Mouse (Mus musculus): ENCODE results near the gene Pacrg. TPM values are rescaled to one million over a fixed set of nuclear protein-coding genes. Genes with fewer than 3 reads are reported as not detected.
A peak's percentile ranks its signal among the peaks of the same experiment; 100 is the strongest.

Pacrg gene
- total RNA-seq (2015; ENCODE audit: low replicate concordance) (not detected in 2 replicates), total RNA-seq (2017; ENCODE audit: low replicate concordance) (not detected in 2 replicates)

DNA sequence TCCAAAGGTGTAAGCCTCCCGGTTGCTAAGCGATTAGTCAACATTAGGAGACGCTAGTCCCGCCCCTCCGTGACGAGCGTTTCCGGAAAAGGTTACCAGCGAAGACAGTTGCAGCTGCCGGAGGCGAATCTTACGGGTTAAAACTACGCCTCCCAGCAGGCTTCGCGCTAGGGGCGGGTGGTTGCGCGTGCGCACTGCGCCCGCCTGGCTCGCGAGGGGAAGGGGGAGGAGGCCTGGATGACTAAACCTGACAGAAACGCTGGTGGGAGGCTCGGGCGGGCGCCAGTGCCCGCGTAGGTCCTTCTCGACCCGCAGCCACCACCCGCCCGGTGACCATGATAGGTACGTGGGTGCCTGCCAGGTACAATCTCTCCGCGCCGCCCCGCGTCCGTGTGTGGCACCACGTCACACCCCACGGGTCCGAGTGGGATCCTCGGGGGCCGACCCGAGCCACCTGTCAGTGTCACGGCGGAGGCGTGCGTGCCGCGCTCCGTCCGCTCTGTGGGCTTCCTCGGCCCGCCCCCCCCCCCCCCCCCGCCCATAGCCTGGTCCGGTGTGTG, at the start of gene Pacrg, which contains the start of gene Prkn:
Gene Pacrg (minus strand): TSS at position 164 of the 560 bp plus-strand sequence.
Gene Prkn (plus strand): TSS at position 237 of the 560 bp plus-strand sequence.
- ATAC-seq (replicated peaks; ENCODE audit: low FRiP score, poor library complexity, severe bottlenecking): peak; percentile 98

- no peak for ATAC-seq (replicated peaks; ENCODE audit: low FRiP score, poor library complexity, severe bottlenecking)
Measured at GRCm38 (mm10) chr17:10887924-10888323, 47.8 kb upstream of the Pacrg start.

DNA sequence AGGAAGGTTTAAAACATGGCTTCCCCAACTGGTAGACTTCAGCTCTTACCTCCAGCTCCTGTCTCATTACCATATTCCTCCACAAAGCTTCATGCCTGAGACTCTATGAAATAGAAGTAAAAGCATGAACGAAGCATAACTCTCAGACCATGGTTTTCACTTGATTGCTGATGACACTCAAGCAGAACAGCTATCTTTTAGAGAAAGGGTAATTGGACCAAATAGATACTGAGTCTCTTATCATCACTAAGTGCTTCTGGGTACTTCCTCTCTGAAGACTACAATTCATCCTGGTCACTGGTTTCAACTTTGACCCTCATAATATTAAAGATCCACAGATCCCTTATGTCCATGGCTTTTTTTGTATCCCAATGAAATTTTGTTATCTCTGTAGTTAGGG, 42.1 kb upstream of the Pacrg start:
- no peak for ATAC-seq (replicated peaks; ENCODE audit: low FRiP score, poor library complexity, severe bottlenecking)

- ATAC-seq (replicated peaks; ENCODE audit: low FRiP score, poor library complexity, severe bottlenecking): no peak
Measured at GRCm38 (mm10) chr17:10878986-10879385, 38.9 kb upstream of the Pacrg start.

- no peak for ATAC-seq (replicated peaks; ENCODE audit: low FRiP score, poor library complexity, severe bottlenecking)
Measured at GRCm38 (mm10) chr17:10874208-10875187, 34.4 kb upstream of the Pacrg start.

DNA sequence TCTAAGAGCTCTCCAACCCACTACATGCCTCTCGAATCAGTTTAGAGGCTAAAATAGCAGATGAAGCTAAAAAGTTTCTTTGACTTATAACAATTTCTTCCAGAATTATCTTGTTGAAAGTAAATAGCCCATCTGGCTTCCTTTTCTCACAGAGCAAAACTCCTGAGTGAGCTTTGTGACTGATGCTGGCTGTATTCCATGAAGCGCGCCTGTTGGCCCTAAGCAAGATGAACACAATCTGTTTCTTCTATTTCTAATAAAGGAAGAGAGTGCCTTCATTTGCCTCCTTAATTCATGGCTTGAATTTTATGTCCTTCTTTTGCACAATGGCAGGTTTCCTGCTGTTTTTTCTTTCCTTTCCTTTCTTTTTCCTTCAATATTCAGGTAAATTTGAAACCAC, 14.1 kb upstream of the Pacrg start:
- ATAC-seq (replicated peaks; ENCODE audit: low FRiP score, poor library complexity, severe bottlenecking): no peak

GRCm38 (mm10) chr17:10840731-10841201, 655 bp upstream of the Pacrg start:
- ATAC-seq (replicated peaks; ENCODE audit: low FRiP score, poor library complexity, severe bottlenecking): 0 out of 2 replicates have a peak, but pooled peaks have one; percentile 48

- no peak for ATAC-seq (replicated peaks; ENCODE audit: low FRiP score, poor library complexity, severe bottlenecking)
Measured at GRCm38 (mm10) chr17:10818971-10819370, 21.1 kb downstream of the Pacrg start.

GRCm38 (mm10) chr17:10808571-10808970, 31.5 kb downstream of the Pacrg start:
- ATAC-seq (replicated peaks; ENCODE audit: low FRiP score, poor library complexity, severe bottlenecking): no peak

- no peak for ATAC-seq (replicated peaks; ENCODE audit: low FRiP score, poor library complexity, severe bottlenecking)
Measured at GRCm38 (mm10) chr17:10807261-10807998, 32.7 kb downstream of the Pacrg start.

DNA sequence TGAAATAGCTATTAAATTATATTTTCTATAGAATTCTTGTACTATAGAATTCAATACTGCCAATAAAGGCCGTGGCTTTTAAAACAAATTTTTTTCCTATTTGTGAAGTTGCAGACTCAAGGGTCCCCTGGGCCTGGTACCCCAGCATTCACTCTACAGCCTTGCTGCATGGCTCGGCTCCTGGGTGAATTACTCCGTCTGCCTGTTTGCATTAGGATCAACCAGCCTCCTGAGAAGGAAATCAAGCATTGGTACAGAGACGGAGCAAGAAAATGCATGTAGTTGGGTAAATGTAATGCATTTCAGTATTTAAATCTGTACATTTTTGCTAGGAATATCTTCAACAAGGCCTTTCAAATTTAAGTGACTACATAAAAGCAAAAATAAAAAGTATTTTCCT, 33.4 kb downstream of the Pacrg start:
- no peak for ATAC-seq (replicated peaks; ENCODE audit: low FRiP score, poor library complexity, severe bottlenecking)

DNA sequence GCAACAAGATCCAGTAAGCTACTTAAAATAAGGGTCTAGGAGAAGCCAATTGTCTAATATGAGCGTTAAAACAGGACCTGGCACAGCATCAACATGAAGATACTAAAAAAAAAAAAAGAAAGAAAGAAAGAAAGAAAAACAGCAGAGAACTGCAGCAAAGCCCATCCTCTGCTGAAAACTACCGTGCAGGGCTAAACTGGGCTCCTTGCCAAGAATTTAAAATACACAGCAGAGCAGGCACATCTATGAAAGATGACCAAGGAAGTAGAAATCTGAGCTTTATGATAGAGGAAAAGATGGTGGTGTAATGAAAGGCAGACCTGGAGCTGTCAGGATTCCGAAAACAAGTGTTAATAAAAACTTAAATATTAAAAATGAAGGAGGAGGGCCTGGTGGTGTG, 48.5 kb downstream of the Pacrg start:
- ATAC-seq (replicated peaks; ENCODE audit: low FRiP score, poor library complexity, severe bottlenecking): no peak

DNA sequence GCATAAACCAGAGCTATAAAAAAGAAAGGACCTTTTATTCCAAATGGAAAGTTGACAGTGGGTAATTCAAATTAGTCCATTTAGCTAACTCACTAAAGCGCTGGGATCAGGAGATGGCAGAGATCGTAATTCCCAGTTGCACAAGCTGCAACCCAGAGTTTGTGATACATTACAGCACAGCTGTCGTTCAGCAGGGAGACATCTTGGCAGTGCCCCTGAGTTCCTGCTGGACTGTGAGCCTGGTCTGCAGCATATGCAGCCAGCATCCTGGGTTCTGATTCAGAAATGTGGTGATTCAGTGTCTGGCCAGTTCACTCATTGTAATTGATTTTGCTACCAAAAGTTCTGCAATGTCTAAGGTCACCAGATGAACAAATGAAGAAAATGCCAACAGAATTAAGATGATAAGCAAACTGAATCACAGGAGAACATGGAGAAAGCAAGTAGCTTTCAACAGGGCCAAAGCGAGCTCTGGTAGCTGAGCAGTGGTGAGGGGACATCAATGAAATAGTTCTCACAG, 55.6 kb downstream of the Pacrg start:
- no peak for ATAC-seq (replicated peaks; ENCODE audit: low FRiP score, poor library complexity, severe bottlenecking)

DNA sequence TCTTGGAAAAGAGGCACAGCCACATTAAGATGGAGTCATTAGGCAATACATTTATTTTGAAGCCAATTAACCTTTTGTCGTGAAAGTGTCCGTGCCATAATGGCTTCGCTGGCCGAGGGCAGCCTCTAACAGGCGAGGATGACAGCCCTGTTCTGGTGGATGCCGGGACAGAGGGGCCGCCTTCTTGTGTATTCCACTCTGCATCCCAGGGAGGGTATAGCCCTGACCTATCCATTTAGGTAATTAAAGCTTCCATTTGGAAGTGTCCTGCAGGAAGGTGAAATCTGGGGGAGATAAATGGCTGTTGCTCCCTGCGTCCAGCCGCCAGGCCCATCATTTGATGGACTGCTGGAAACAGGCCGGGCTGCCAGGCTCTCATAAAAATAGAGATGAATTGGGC, 63.6 kb downstream of the Pacrg start:
- no peak for ATAC-seq (replicated peaks; ENCODE audit: low FRiP score, poor library complexity, severe bottlenecking)

DNA sequence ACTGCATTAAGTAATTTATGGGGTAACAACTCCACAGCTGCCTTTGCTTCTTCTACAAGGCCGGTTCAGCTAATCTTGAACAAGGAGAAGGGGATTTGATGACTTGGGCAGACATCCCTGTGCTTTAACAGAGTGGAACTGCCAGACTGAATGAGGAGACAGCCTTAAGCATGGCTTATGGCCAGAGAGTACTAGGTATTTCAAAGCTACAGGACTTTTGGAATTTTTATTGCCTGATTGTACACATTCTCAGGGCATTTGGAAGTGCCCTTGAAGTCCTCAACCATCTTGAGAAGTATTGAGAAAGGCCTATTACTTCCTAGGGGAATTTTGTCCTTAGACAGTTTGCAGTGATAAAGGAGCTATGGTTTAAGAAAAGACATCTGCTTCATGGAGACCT, 65.6 kb downstream of the Pacrg start:
- no peak for ATAC-seq (replicated peaks; ENCODE audit: low FRiP score, poor library complexity, severe bottlenecking)

GRCm38 (mm10) chr17:10772207-10772606, 67.9 kb downstream of the Pacrg start:
- ATAC-seq (replicated peaks; ENCODE audit: low FRiP score, poor library complexity, severe bottlenecking): no peak

- ATAC-seq (replicated peaks; ENCODE audit: low FRiP score, poor library complexity, severe bottlenecking): no peak
Measured at GRCm38 (mm10) chr17:10769873-10770272, 70.2 kb downstream of the Pacrg start.

GRCm38 (mm10) chr17:10766735-10767406, 73.2 kb downstream of the Pacrg start:
- no peak for ATAC-seq (replicated peaks; ENCODE audit: low FRiP score, poor library complexity, severe bottlenecking)

DNA sequence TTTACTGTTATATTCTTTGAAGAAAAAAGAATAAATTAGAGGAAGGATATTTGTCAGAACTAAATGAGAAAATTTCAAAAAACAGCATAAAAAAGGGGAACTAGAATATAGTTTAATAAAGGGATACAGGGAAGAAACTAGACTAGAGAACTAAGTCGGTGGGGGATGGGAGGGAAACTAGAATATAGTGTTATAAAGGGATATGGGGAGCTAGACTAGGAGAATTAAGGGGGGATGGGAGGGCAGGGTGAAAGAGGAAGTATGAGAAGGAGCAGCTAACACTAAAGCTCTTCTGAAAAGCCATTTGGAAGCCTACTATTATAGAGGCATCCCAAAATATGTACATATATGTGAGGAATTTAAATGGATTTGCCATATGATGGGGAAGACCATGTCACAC, 75.8 kb downstream of the Pacrg start:
- no peak for ATAC-seq (replicated peaks; ENCODE audit: low FRiP score, poor library complexity, severe bottlenecking)

All from erythroblast, adult 5-6 weeks (primary cell).